Mouse (Mus musculus) A20 (cell line): Measurements from ENCODE around the gene Mindy3.

Experiments used
- DNase-seq: peaks from one replicate; pipeline ENCODE4 v3.0.0-alpha.2; 2011; ENCODE audit warnings: low read depth, low spot score

Mindy3 gene

GRCm38 (mm10) chr2:12371401-12371800 is 47.9 kb downstream of the Mindy3 start:
- no peak for DNase-seq

GRCm38 (mm10) chr2:12368451-12368850 is 50.8 kb downstream of the Mindy3 start:
- DNase-seq, result no peak

- DNase-seq, result no peak
These were observed 51.3 kb downstream of the Mindy3 start for GRCm38 (mm10) chr2:12368016-12368415.

- DNase-seq, result no peak
These were observed 58.0 kb downstream of the Mindy3 start for GRCm38 (mm10) chr2:12361310-12361709.

- DNase-seq, result no peak
These were observed 64.4 kb downstream of the Mindy3 start for GRCm38 (mm10) chr2:12354837-12355236.

- no peak for DNase-seq
These were observed 70.4 kb downstream of the Mindy3 start for GRCm38 (mm10) chr2:12348914-12349313.

GRCm38 (mm10) chr2:12331962-12332361 is 87.3 kb downstream of the Mindy3 start:
- no peak for DNase-seq

GRCm38 (mm10) chr2:12329620-12330019 is 89.7 kb downstream of the Mindy3 start:
- no peak for DNase-seq

- no peak for DNase-seq
These were observed 90.2 kb downstream of the Mindy3 start for GRCm38 (mm10) chr2:12329068-12329407.

GRCm38 (mm10) chr2:12328355-12329067 is 90.8 kb downstream of the Mindy3 start:
- no peak for DNase-seq

- DNase-seq, result no peak
These were observed 91.4 kb downstream of the Mindy3 start for GRCm38 (mm10) chr2:12327691-12328354.

- no peak for DNase-seq
These were observed 92.1 kb downstream of the Mindy3 start for GRCm38 (mm10) chr2:12327216-12327615.

GRCm38 (mm10) chr2:12325868-12326267 is 93.4 kb downstream of the Mindy3 start:
- DNase-seq, result no peak

GRCm38 (mm10) chr2:12325417-12325816 is 93.9 kb downstream of the Mindy3 start:
- no peak for DNase-seq

GRCm38 (mm10) chr2:12320914-12321313 is 98.4 kb downstream of the Mindy3 start:
- DNase-seq, result no peak

- DNase-seq, result no peak
These were observed 100.6 kb downstream of the Mindy3 start for GRCm38 (mm10) chr2:12318715-12319114.

GRCm38 (mm10) chr2:12318036-12318435 is 101.2 kb downstream of the Mindy3 start:
- no peak for DNase-seq

- peak; percentile 74 for DNase-seq
These were observed 101.9 kb downstream of the Mindy3 start for GRCm38 (mm10) chr2:12317343-12317742.

- no peak for DNase-seq
These were observed 102.9 kb downstream of the Mindy3 start for GRCm38 (mm10) chr2:12316361-12316760.

GRCm38 (mm10) chr2:12314028-12314427 is 105.2 kb downstream of the Mindy3 start:
- DNase-seq, result no peak

GRCm38 (mm10) chr2:12308466-12308865 is 110.8 kb downstream of the Mindy3 start:
- no peak for DNase-seq

GRCm38 (mm10) chr2:12307311-12307710 is 112.0 kb downstream of the Mindy3 start:
- DNase-seq, result no peak

GRCm38 (mm10) chr2:12305064-12305650 is 114.1 kb downstream of the Mindy3 start:
- DNase-seq, result no peak
